22 mouse cellular contexts compared by ENCODE assay signal in genomic region chr5:68026658-68027422, GRCm38 (mm10). TPM values are rescaled to one million over a fixed set of nuclear protein-coding genes. Genes with fewer than 3 reads are reported as not detected.
A peak's percentile ranks its signal among the peaks of the same experiment; 100 is the strongest.
DNase-seq lines count a peak whose midpoint lies in the region; ATAC-seq lines count a peak whose summit lies in the region.
"Had no signal": no experiment of that assay in that cellular context is flagged by ENCODE, and none has a peak within 500 bp of the region (broad histone marks: within the 10 kb centered on the region; RNA-seq: fewer than 3 reads in every experiment).

No protein-coding gene starts in this region.

- H3K27ac ChIP-seq in hindbrain, embryonic 13.5 days = no peak overlapping the region
- no peak overlapping the region for H3K27ac ChIP-seq in hindbrain, embryonic 12.5 days
- no peak overlapping the region for H3K27ac ChIP-seq in hindbrain, embryonic 16.5 days (ENCODE audit: low read depth, low read length)
- no peak overlapping the region for H3K27ac ChIP-seq in neural tube, embryonic 14.5 days (ENCODE audit: low read depth, low read length)
- H3K27ac ChIP-seq in intestine, embryonic 15.5 days = no peak overlapping the region
- H3K27ac ChIP-seq: embryonic facial prominence, embryonic 15.5 days; forebrain, embryonic 15.5 days; gastrocnemius, adult 2 months; heart, adult 2 months; heart, embryonic 15.5 days; limb, embryonic 15.5 days had no signal

- no peak overlapping the region for H3K4me3 ChIP-seq in hindbrain, embryonic 13.5 days
- no peak overlapping the region for H3K4me3 ChIP-seq in hindbrain, embryonic 12.5 days
- H3K4me3 ChIP-seq in hindbrain, embryonic 16.5 days (ENCODE audit: low read length) = no peak overlapping the region
- H3K4me3 ChIP-seq in neural tube, embryonic 14.5 days (ENCODE audit: low read depth, low read length) = no peak overlapping the region
- no peak overlapping the region for H3K4me3 ChIP-seq in intestine, embryonic 15.5 days (replicated peaks)
- H3K4me3 ChIP-seq: embryonic facial prominence, embryonic 15.5 days; forebrain, embryonic 15.5 days; gastrocnemius, adult 2 months; heart, adult 2 months; heart, embryonic 15.5 days; limb, embryonic 15.5 days had no signal

- no peaks in the 10 kb centered on the region for H3K27me3 ChIP-seq in hindbrain, embryonic 13.5 days
- no peaks in the 10 kb centered on the region for H3K27me3 ChIP-seq in hindbrain, embryonic 12.5 days
- H3K27me3 ChIP-seq in hindbrain, embryonic 16.5 days (replicated peaks; ENCODE audit: control insufficient read depth, insufficient read depth, low read length) = no peaks in the 10 kb centered on the region
- no peaks in the 10 kb centered on the region for H3K27me3 ChIP-seq in neural tube, embryonic 14.5 days (ENCODE audit: control insufficient read depth, insufficient read depth, low read length)
- H3K27me3 ChIP-seq in intestine, embryonic 15.5 days (replicated peaks) = no peaks in the 10 kb centered on the region
- H3K27me3 ChIP-seq: embryonic facial prominence, embryonic 15.5 days; forebrain, embryonic 15.5 days; heart, embryonic 15.5 days; limb, embryonic 15.5 days had no signal

- H3K4me2 ChIP-seq in hindbrain, embryonic 13.5 days = no peak overlapping the region
- H3K4me2 ChIP-seq in hindbrain, embryonic 12.5 days (replicated peaks) = no peak overlapping the region
- no peak overlapping the region for H3K4me2 ChIP-seq in hindbrain, embryonic 16.5 days (ENCODE audit: low read length)
- H3K4me2 ChIP-seq in neural tube, embryonic 14.5 days (ENCODE audit: low read depth, low read length) = no peak overlapping the region
- H3K4me2 ChIP-seq in intestine, embryonic 15.5 days (replicated peaks) = no peak overlapping the region
- H3K4me2 ChIP-seq: embryonic facial prominence, embryonic 15.5 days; forebrain, embryonic 15.5 days; heart, embryonic 15.5 days; limb, embryonic 15.5 days had no signal

- no peaks in the 10 kb centered on the region for H3K36me3 ChIP-seq in hindbrain, embryonic 13.5 days
- no peaks in the 10 kb centered on the region for H3K36me3 ChIP-seq in hindbrain, embryonic 12.5 days
- H3K36me3 ChIP-seq in hindbrain, embryonic 16.5 days (ENCODE audit: control insufficient read depth, insufficient read depth, low read length) = no peaks in the 10 kb centered on the region
- no peaks in the 10 kb centered on the region for H3K36me3 ChIP-seq in neural tube, embryonic 14.5 days (ENCODE audit: control insufficient read depth, insufficient read depth, low read length)
- H3K36me3 ChIP-seq in intestine, embryonic 15.5 days = no peaks in the 10 kb centered on the region
- H3K36me3 ChIP-seq: embryonic facial prominence, embryonic 15.5 days; forebrain, embryonic 15.5 days; heart, embryonic 15.5 days; limb, embryonic 15.5 days had no signal

- no peaks in the 10 kb centered on the region for H3K4me1 ChIP-seq in hindbrain, embryonic 13.5 days (replicated peaks)
- H3K4me1 ChIP-seq in hindbrain, embryonic 12.5 days = no peaks in the 10 kb centered on the region
- no peaks in the 10 kb centered on the region for H3K4me1 ChIP-seq in hindbrain, embryonic 16.5 days (ENCODE audit: control insufficient read depth, insufficient read depth, low read depth, low read length)
- H3K4me1 ChIP-seq in neural tube, embryonic 14.5 days (ENCODE audit: control insufficient read depth, insufficient read depth, low read length) = no peaks in the 10 kb centered on the region
- no peaks in the 10 kb centered on the region for H3K4me1 ChIP-seq in intestine, embryonic 15.5 days (replicated peaks)
- H3K4me1 ChIP-seq: embryonic facial prominence, embryonic 15.5 days; forebrain, embryonic 15.5 days; heart, embryonic 15.5 days; limb, embryonic 15.5 days had no signal

- H3K9ac ChIP-seq in hindbrain, embryonic 13.5 days = no peak overlapping the region
- no peak overlapping the region for H3K9ac ChIP-seq in hindbrain, embryonic 12.5 days
- H3K9ac ChIP-seq in hindbrain, embryonic 16.5 days (ENCODE audit: low read depth, low read length) = no peak overlapping the region
- no peak overlapping the region for H3K9ac ChIP-seq in neural tube, embryonic 14.5 days (replicated peaks; ENCODE audit: low read depth, low read length)
- no peak overlapping the region for H3K9ac ChIP-seq in intestine, embryonic 15.5 days
- H3K9ac ChIP-seq: embryonic facial prominence, embryonic 15.5 days; forebrain, embryonic 15.5 days; heart, embryonic 15.5 days; limb, embryonic 15.5 days had no signal

- peak; percentile 47 for DNase-seq in embryo, embryonic 10.5 days (ENCODE audit: low spot score)
- no peak for DNase-seq in urinary bladder, postnatal 14 days (ENCODE audit: low spot score)
- DNase-seq: adrenal gland, postnatal 36 days; cerebellum, postnatal 14 days; gastrocnemius, adult 2 months; heart, adult 2 months; kidney, adult 18-20 months; kidney, postnatal 36 days; lung, postnatal 10 days; thymus, adult 18-20 months had no signal

- peak; percentile 75; the same call in 1 of the 2 replicates for ATAC-seq in hindbrain, embryonic 13.5 days (ENCODE audit: low FRiP score)
- ATAC-seq in hindbrain, embryonic 12.5 days (ENCODE audit: low FRiP score) = no peak
- peak; percentile 79 for ATAC-seq in hindbrain, embryonic 16.5 days
- ATAC-seq in neural tube, embryonic 14.5 days (ENCODE audit: low read depth) = peak; percentile 61; the same call in 1 of the 2 replicates
- ATAC-seq in intestine, embryonic 15.5 days = no peak
- ATAC-seq: forebrain, embryonic 15.5 days had no signal

- H3K9me3 ChIP-seq in hindbrain, embryonic 13.5 days = no peaks in the 10 kb centered on the region
- no peaks in the 10 kb centered on the region for H3K9me3 ChIP-seq in hindbrain, embryonic 12.5 days (replicated peaks)
- H3K9me3 ChIP-seq in hindbrain, embryonic 16.5 days (ENCODE audit: control insufficient read depth, low read length) = no peaks in the 10 kb centered on the region
- H3K9me3 ChIP-seq in neural tube, embryonic 14.5 days (ENCODE audit: control insufficient read depth, low read length) = no peaks in the 10 kb centered on the region
- H3K9me3 ChIP-seq in intestine, embryonic 15.5 days = no peaks in the 10 kb centered on the region
- H3K9me3 ChIP-seq: embryonic facial prominence, embryonic 15.5 days; forebrain, embryonic 15.5 days; heart, embryonic 15.5 days; limb, embryonic 15.5 days had no signal

- WGBS in hindbrain, embryonic 13.5 days = 43% methylated on average over 2 of the region's 2 CpGs
- WGBS in hindbrain, embryonic 12.5 days = 58% methylated on average over 2 of the region's 2 CpGs
- 32% methylated on average over 2 of the region's 2 CpGs for WGBS in hindbrain, embryonic 16.5 days
- 40% methylated on average over 2 of the region's 2 CpGs for WGBS in neural tube, embryonic 14.5 days
- 75% methylated on average over 2 of the region's 2 CpGs for WGBS in intestine, embryonic 15.5 days

RNA-seq across cellular contexts. Expression of gene Grxcr1, which starts 4.8 kb away (rescaled TPM):
- 0.21 and 0.43 TPM in 2 replicates for polyA plus RNA-seq in hindbrain, embryonic 13.5 days (2015; fragmentation: Nextera tagmentation; extraction: Ambion mirVana)
- polyA plus RNA-seq in hindbrain, embryonic 12.5 days (2016; fragmentation: Nextera tagmentation; extraction: Ambion mirVana) = 0.27 TPM in 1 of 2 replicates, not detected in the other
- not detected in 2 replicates for polyA plus RNA-seq in hindbrain, embryonic 16.5 days (2015; fragmentation: Nextera tagmentation; extraction: Ambion mirVana)
- not detected in 2 replicates for polyA plus RNA-seq in neural tube, embryonic 14.5 days (2014; fragmentation: Nextera tagmentation; extraction: Ambion mirVana)
- not detected in 2 replicates for polyA plus RNA-seq in intestine, embryonic 15.5 days (2015; fragmentation: Nextera tagmentation; extraction: Ambion mirVana)
- polyA plus RNA-seq: embryonic facial prominence, embryonic 15.5 days; forebrain, embryonic 15.5 days; heart, adult 2 months; heart, embryonic 15.5 days; limb, embryonic 15.5 days; liver, embryonic 16.5 days; stomach, embryonic 14.5 days; urinary bladder, adult 2 months had no signal

Comparison
In these comparisons a context has a peak if more than half of its experiments do, and no peak if none do; other contexts are left out.
1. ATAC-seq: peak in hindbrain, embryonic 13.5 days (single experiment), hindbrain, embryonic 16.5 days (single experiment) and neural tube, embryonic 14.5 days (single experiment); none in hindbrain, embryonic 12.5 days (single experiment) and intestine, embryonic 15.5 days (single experiment).